Mouse (Mus musculus) spleen, embryonic (tissue): ENCODE data around the gene Fscn1.

Experiments
- CTCF ChIA-PET: fragments of 350-600 bp; sonication (Branson Sonifier 250); formaldehyde crosslinking; loops from one replicate; lab custom pipeline; 2022; lab: Charles Lee

Gene Fscn1

GRCm38 (mm10) chr5:142932731-142933130, 27.4 kb upstream of the Fscn1 start:
- CTCF ChIA-PET: interaction anchor here (0.5 to 1.8 kb wide), 3 partner anchors 30 to 140 kb away, joined by 3 to 7 read pairs (median 6); no protein-coding TSS in a partner anchor

GRCm38 (mm10) chr5:142935642-142936335, 24.4 kb upstream of the Fscn1 start:
- CTCF ChIA-PET: interaction anchor here (0.8 to 1.5 kb wide), 5 partner anchors 9 to 130 kb away, joined by 3 to 6 read pairs (median 4); no protein-coding TSS in a partner anchor

- CTCF ChIA-PET: interaction anchor here (0.6 to 1.1 kb wide), 4 partner anchors 49 to 113 kb away, joined by 3 to 13 read pairs (median 4); no protein-coding TSS in a partner anchor
Observed at GRCm38 (mm10) chr5:142936336-142936719, 23.8 kb upstream of the Fscn1 start.

- CTCF ChIA-PET: interaction anchor here (0.7 kb wide), 1 partner anchor 127 kb away, joined by 6 read pairs; no protein-coding TSS in a partner anchor
Observed at GRCm38 (mm10) chr5:142937956-142938727, 22.0 kb upstream of the Fscn1 start.

GRCm38 (mm10) chr5:142940393-142940792, 19.8 kb upstream of the Fscn1 start:
- CTCF ChIA-PET: no interaction called here

GRCm38 (mm10) chr5:142944979-142945682, 15.0 kb upstream of the Fscn1 start:
- CTCF ChIA-PET: no interaction called here

- CTCF ChIA-PET: no interaction called here
Observed at GRCm38 (mm10) chr5:142947460-142947859, 12.7 kb upstream of the Fscn1 start.

- CTCF ChIA-PET: no interaction called here
Observed at GRCm38 (mm10) chr5:142949580-142949979, 10.6 kb upstream of the Fscn1 start.

GRCm38 (mm10) chr5:142950405-142950804, 9.7 kb upstream of the Fscn1 start:
- CTCF ChIA-PET: no interaction called here

- CTCF ChIA-PET: no interaction called here
Observed at GRCm38 (mm10) chr5:142953641-142954040, 6.5 kb upstream of the Fscn1 start.

GRCm38 (mm10) chr5:142956956-142957703, 3.0 kb upstream of the Fscn1 start:
- CTCF ChIA-PET: no interaction called here

- CTCF ChIA-PET: no interaction called here
Observed at GRCm38 (mm10) chr5:142958464-142958863, 1.7 kb upstream of the Fscn1 start.

GRCm38 (mm10) chr5:142959156-142959555, 987 bp upstream of the Fscn1 start:
- CTCF ChIA-PET: no interaction called here

GRCm38 (mm10) chr5:142960775-142961271, 680 bp downstream of the Fscn1 start:
- CTCF ChIA-PET: no interaction called here

- CTCF ChIA-PET: no interaction called here
Observed at GRCm38 (mm10) chr5:142961398-142961880, 1.3 kb downstream of the Fscn1 start.

GRCm38 (mm10) chr5:142961881-142962443, 1.8 kb downstream of the Fscn1 start:
- CTCF ChIA-PET: no interaction called here

GRCm38 (mm10) chr5:142962444-142962961, 2.4 kb downstream of the Fscn1 start:
- CTCF ChIA-PET: no interaction called here

GRCm38 (mm10) chr5:142963003-142963704, 3.0 kb downstream of the Fscn1 start:
- CTCF ChIA-PET: no interaction called here

- CTCF ChIA-PET: interaction anchor here (0.6 kb wide), 1 partner anchor 60 kb away, joined by 8 read pairs; no protein-coding TSS in a partner anchor
Observed at GRCm38 (mm10) chr5:142963705-142964494, 3.8 kb downstream of the Fscn1 start.
